Mouse (Mus musculus): ENCODE measurements at regions not wholly inside any gene's neighbourhood (a gene's known extent, or its start where the extent isn't known, plus 50 kb on each side); places are given as distances from the start of the nearest gene placed in this dataset.

- no peak for TF ChIP-seq CTCF (IDR thresholded peaks at IDR 0.05; ENCODE audit: low read depth)
- no peak for TF ChIP-seq EP300 (IDR thresholded peaks at IDR 0.05; ENCODE audit: low read depth)
Measured at GRCm38 (mm10) chr8:78930610-78931397, 97.4 kb upstream of the Zfp827 start.
